Mouse (Mus musculus) thymus, adult 2 months (tissue): ENCODE data around the gene Rab3il1. TPM values are rescaled to one million over a fixed set of nuclear protein-coding genes. Genes with fewer than 3 reads are reported as not detected.
"Not testable (repeated sequence)": the region's sequence is repeated elsewhere in the genome, so short reads cannot be mapped to it uniquely, and the experiment has no call there.

Experiments used
- DNase-seq: peaks from one replicate; pipeline ENCODE4 v3.0.0; 2021
- H3K27ac ChIP-seq: fragments of 200-500 bp; 2 replicates; pipeline ENCODE4 v1.5.1; 2012; ENCODE audit warnings: low read length, control low read depth; ENCODE audit not compliant: control insufficient read depth, insufficient read depth
- H3K27me3 ChIP-seq: fragments of 200-500 bp; 2 replicates; pipeline ENCODE4 v1.6.1; 2012; ENCODE audit warnings: mild to moderate bottlenecking, low read length, moderate library complexity, mixed read lengths; ENCODE audit not compliant: control insufficient read depth, insufficient read depth
- H3K36me3 ChIP-seq: fragments of 200-500 bp; 2 replicates; pipeline ENCODE4 v1.6.1; 2012; ENCODE audit warnings: mild to moderate bottlenecking, low read length, moderate library complexity; ENCODE audit not compliant: control insufficient read depth, insufficient read depth
- H3K4me1 ChIP-seq: fragments of 200-500 bp; replicated peaks from 2 replicates; pipeline ENCODE4 v1.6.1; 2012; ENCODE audit warnings: low read length; ENCODE audit not compliant: control insufficient read depth, insufficient read depth
- H3K4me3 ChIP-seq: fragments of 200-500 bp; 2 replicates; pipeline ENCODE4 v1.5.1; 2012; ENCODE audit warnings: mild to moderate bottlenecking, low read length, control low read depth, moderate library complexity; ENCODE audit not compliant: control insufficient read depth, insufficient read depth
- CTCF ChIP-seq: fragments of 200-500 bp; IDR thresholded peaks from 2 replicates; pipeline ENCODE4 v1.5.1; 2012; ENCODE audit warnings: mild to moderate bottlenecking, control low read depth, low read length, moderate library complexity, borderline replicate concordance; ENCODE audit not compliant: control insufficient read depth, poor library complexity, insufficient read depth; ENCODE audit errors: extremely low read depth
- POLR2A ChIP-seq: fragments of 200-500 bp; IDR thresholded peaks from 2 replicates; pipeline ENCODE4 v1.6.1; 2012; ENCODE audit warnings: mild to moderate bottlenecking, low read length, control low read depth, moderate library complexity; ENCODE audit not compliant: control insufficient read depth, poor library complexity, insufficient read depth; ENCODE audit errors: extremely low read depth
- WGBS: fragments of 180-500 bp; shearing (Covaris S2); methylation state at CpG from one replicate; pipeline ENCODE4 v1.1.7; 2018; 5-methylcytosine and 5-hydroxymethylcytosine counted together
- polyA plus RNA-seq: library from polyadenylated mRNA; depleted of rRNA; stranded (reverse); fragments of >200 nt; gene quantifications from 2 replicates; pipeline ENCODE4 v1.2.3, GENCODE M21; 2012

Gene Rab3il1
- polyA plus RNA-seq, 1 experiment = 15.7 TPM

DNA sequence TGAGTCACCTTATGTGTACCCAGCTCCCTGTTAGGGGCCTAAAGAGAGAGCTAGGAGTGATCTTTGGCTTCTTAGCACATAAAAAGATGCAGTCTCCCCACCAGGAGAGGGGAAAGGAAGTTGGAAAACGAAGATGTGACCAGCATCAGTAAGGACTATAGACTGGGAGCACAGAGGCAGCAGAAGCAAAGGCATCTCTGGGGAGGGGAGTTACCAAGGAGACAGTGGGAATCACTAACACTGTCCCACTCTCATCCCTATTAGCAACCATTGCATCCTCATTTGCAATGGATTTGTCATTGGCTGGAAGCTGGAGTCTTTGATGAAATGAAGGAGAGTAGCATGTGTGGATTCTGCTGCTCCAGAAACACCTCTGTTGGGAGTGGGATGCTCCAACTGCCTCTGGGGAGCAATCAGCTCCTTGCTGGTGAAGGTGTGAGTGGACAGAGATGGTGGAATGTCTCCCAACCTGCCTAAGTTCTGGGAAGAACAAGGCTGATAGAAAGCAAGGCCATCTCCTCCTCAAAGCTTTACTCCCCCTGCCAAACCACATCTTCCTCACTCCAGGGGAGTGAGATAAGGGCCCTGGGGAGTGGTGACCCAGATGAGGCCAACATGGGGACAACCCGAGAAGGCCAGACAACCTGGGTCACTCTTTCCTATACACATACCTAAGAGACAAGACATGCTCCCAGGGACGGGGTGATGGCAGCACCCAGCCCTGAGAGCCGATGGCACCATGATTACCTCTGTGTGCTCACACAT lies 44.7 kb upstream of the Rab3il1 start:
- H3K36me3 ChIP-seq = no peaks in the 10 kb centered on the region
- 91% methylated on average over 4 of the region's 4 CpGs for WGBS
- no peak overlapping the region for H3K27ac ChIP-seq
- no peak for DNase-seq
- TF ChIP-seq POLR2A = no peak
- no peak for TF ChIP-seq CTCF
- H3K4me1 ChIP-seq = peaks cover 8% of the 10 kb centered on the region; the same call in 1 of the 2 replicates
- H3K27me3 ChIP-seq = no peaks in the 10 kb centered on the region
- no peak overlapping the region for H3K4me3 ChIP-seq

DNA sequence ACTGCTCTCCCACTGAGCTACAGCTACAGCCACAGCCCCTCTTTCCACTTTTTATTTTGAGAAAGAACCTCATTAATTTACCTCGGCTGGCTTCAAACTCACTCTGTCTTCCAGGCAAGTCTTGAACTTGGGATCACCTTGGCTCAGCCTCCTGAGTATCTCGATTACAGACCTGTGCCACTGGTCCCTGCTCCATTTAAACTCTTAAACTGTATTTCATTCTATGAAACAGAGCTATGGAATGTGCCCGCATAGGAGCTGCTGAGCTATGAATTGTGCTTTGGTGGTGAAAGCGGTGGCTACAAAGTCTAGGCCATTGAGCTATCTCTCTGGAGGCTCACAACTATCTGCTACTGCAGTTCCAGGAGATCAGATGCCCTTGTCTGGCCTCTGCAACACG lies 43.5 kb upstream of the Rab3il1 start:
- Histone ChIP-seq H3K27me3 (no peaks in the 10 kb centered on the region), H3K4me1 (peaks cover 8% of the 10 kb centered on the region; the same call in 1 of the 2 replicates), H3K36me3 (no peaks in the 10 kb centered on the region), H3K4me3 (no peak overlapping the region), H3K27ac (no peak overlapping the region)
- TF ChIP-seq CTCF (no peak), POLR2A (no peak)
- 95% methylated on average over 5 of the region's 5 CpGs for WGBS
- DNase-seq = no peak

- no peak for TF ChIP-seq CTCF
- no peak for TF ChIP-seq POLR2A
- DNase-seq = no peak
- 94% methylated on average over 5 of the region's 5 CpGs for WGBS
These were observed 40.7 kb upstream of the Rab3il1 start for GRCm38 (mm10) chr19:9960769-9961168.

DNA sequence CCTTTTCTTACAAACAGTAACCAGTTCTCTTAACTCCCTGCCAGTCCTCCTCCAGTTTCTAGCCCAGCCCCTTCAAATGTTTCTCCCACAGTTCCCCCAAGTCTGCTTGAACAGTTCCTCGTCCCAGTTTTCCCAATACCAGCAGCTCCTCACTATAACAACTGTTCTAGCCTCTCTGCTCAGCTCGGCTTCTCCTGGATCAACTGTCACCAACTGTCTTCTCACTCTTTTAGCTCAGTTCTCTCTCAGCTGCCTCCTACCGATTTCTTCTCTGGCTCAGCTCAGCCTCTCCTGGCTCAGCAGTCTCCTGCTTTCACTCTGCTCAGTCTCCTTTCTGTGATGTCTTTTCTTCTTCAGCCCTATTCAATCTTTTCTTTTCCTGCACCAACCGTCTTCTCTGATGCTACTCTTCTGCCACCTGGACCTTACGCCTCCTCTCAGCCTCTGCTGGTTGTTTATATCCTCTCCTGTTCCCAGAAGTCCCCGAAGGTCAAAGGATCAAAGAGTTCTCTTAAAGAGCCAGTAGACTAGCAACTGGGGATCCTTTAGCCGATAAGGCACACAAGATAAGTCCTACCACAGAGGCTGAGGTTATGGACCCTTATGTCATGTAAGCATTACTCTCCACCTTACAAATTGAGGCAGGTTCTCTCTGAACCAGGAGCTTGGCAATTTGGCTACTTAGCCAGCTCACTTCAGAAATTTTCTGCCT lies 37.1 kb upstream of the Rab3il1 start:
- no peak overlapping the region for H3K4me3 ChIP-seq
- TF ChIP-seq CTCF = no peak
- no peak for TF ChIP-seq POLR2A
- no peaks in the 10 kb centered on the region for H3K27me3 ChIP-seq
- H3K27ac ChIP-seq = no peak overlapping the region
- no peaks in the 10 kb centered on the region for H3K36me3 ChIP-seq
- H3K4me1 ChIP-seq = no peaks in the 10 kb centered on the region; the same call in none of the 2 replicates
- no peak for DNase-seq
- 41% methylated on average over 7 of the region's 7 CpGs for WGBS

More at GRCm38 (mm10) chr19:9960769-9961168, 40.7 kb upstream of the Rab3il1 start:
- Histone ChIP-seq H3K4me1 (no peaks in the 10 kb centered on the region), H3K27me3 (no peaks in the 10 kb centered on the region), H3K27ac (no peak overlapping the region), H3K4me3 (no peak overlapping the region), H3K36me3 (no peaks in the 10 kb centered on the region)

- no peak for DNase-seq
- TF ChIP-seq POLR2A (no peak), CTCF (no peak)
- Histone ChIP-seq H3K36me3 (no peaks in the 10 kb centered on the region), H3K27me3 (no peaks in the 10 kb centered on the region), H3K27ac (no peak overlapping the region), H3K4me1 (no peaks in the 10 kb centered on the region; the same call in none of the 2 replicates), H3K4me3 (no peak overlapping the region)
- 65% methylated on average over 2 of the region's 2 CpGs for WGBS
These were observed 35.2 kb upstream of the Rab3il1 start for GRCm38 (mm10) chr19:9966096-9966867.

DNA sequence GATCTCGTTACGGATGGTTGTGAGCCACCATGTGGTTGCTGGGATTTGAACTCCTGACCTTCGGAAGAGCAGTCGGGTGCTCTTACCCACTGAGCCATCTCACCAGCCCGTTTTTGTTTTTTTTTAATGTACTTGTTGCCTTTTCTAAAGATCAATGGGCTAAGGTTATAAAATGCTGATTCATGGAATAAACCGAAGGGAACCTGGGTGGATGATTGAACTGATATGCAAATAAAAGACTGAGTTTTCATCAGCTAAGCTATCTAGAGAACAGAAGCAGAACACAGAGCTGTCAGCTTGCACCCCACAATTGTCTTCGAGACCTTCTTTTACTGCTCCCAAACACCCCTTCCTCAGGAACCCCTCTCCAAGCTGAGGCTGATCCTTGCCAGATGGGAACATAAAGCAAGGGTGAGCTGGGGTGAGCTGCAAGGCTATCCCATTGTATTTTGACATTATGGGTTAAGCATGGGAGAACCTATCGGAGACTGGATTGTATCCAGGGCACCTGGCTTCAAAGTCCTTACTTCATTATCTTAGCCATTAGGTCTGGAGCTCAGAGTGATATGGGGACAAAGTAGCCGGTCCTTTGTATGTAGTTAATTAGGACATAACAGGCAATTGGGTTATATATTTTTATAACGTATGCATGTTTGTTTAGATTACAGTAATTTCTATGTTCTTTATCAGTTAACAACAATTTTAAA lies 33.2 kb upstream of the Rab3il1 start:
- no peaks in the 10 kb centered on the region; the same call in none of the 2 replicates for H3K4me1 ChIP-seq
- H3K27ac ChIP-seq = no peak overlapping the region
- WGBS = 83% methylated on average over 10 of the region's 10 CpGs
- H3K36me3 ChIP-seq = no peaks in the 10 kb centered on the region
- DNase-seq = no peak
- H3K4me3 ChIP-seq = no peak overlapping the region
- TF ChIP-seq CTCF = no peak
- no peak for TF ChIP-seq POLR2A
- no peaks in the 10 kb centered on the region for H3K27me3 ChIP-seq

- not testable (repeated sequence) for H3K4me3 ChIP-seq, H3K4me1 ChIP-seq, H3K27me3 ChIP-seq, H3K36me3 ChIP-seq, H3K27ac ChIP-seq, DNase-seq
- WGBS = 17% methylated on average over 2 of the region's 2 CpGs
These were observed 26.6 kb upstream of the Rab3il1 start for GRCm38 (mm10) chr19:9974853-9975252.
